ENCODE assay signal across 8 mouse cellular contexts in the genomic region with DNA sequence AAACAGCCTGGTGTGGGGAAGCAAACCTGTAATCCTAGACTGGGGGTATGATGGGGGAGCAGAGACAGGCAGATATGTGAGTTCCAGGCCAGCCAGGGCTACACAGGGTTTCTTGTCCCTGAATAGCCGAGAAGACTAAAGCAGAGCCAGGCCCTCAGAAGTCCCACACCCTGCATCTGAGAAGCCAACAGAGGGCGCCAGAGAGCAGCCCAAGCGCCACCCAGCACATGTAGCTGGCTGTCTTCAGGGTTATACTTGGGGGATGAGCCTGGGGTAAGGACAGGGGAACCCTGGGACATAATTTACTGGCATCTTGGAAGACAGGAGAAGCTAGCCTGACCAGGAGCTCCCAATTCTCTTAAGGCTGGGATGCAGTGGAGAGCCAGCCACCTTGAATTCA. TPM values are rescaled to one million over a fixed set of nuclear protein-coding genes. Genes with fewer than 3 reads are reported as not detected.
A peak's percentile ranks its signal among the peaks of the same experiment; 100 is the strongest.
DNase-seq lines count a peak whose midpoint lies in the region; ATAC-seq lines count a peak whose summit lies in the region.

No protein-coding gene starts in this region.

- no peak overlapping the region for H3K27ac ChIP-seq in hindbrain, embryonic 15.5 days (replicated peaks)
- H3K27ac ChIP-seq in limb, embryonic 10.5 days, result no peak overlapping the region
- no peak overlapping the region for H3K27ac ChIP-seq in midbrain, embryonic 14.5 days (replicated peaks; ENCODE audit: low read depth, low read length)

- no peaks in the 10 kb centered on the region for H3K9me3 ChIP-seq in hindbrain, embryonic 15.5 days
- no peaks in the 10 kb centered on the region for H3K9me3 ChIP-seq in limb, embryonic 10.5 days (replicated peaks)
- no peaks in the 10 kb centered on the region for H3K9me3 ChIP-seq in midbrain, embryonic 14.5 days (ENCODE audit: control insufficient read depth, low read length)

- no peak overlapping the region for H3K4me2 ChIP-seq in hindbrain, embryonic 15.5 days
- no peak overlapping the region for H3K4me2 ChIP-seq in midbrain, embryonic 14.5 days (ENCODE audit: low read length)

- no peak overlapping the region for H3K4me3 ChIP-seq in hindbrain, embryonic 15.5 days
- no peak overlapping the region for H3K4me3 ChIP-seq in limb, embryonic 10.5 days
- no peak overlapping the region for H3K4me3 ChIP-seq in midbrain, embryonic 14.5 days (replicated peaks; ENCODE audit: low read depth, low read length)

- H3K9ac ChIP-seq in hindbrain, embryonic 15.5 days, result no peak overlapping the region
- peak overlapping the region; percentile 7; the same call in 1 of the 2 replicates for H3K9ac ChIP-seq in midbrain, embryonic 14.5 days (replicated peaks; ENCODE audit: low read length)

- peaks cover 19% of the 10 kb centered on the region for H3K36me3 ChIP-seq in hindbrain, embryonic 15.5 days
- peaks cover 77% of the 10 kb centered on the region for H3K36me3 ChIP-seq in limb, embryonic 10.5 days
- peaks cover 42% of the 10 kb centered on the region for H3K36me3 ChIP-seq in midbrain, embryonic 14.5 days (ENCODE audit: control insufficient read depth, insufficient read depth, low read length)
- peaks cover 12% of the 10 kb centered on the region for H3K36me3 ChIP-seq in splenic B cell, adult 2 months (ENCODE audit: control insufficient read depth, insufficient read depth, low read length, poor library complexity, severe bottlenecking)

- peak; percentile 74 for ATAC-seq in frontal cortex, adult (ENCODE audit: low TSS enrichment)
- ATAC-seq in hindbrain, embryonic 15.5 days (ENCODE audit: low FRiP score, low read depth), result peak; percentile 55; the same call in 1 of the 2 replicates
- ATAC-seq in midbrain, embryonic 14.5 days (ENCODE audit: low FRiP score, low TSS enrichment), result 0 out of 2 replicates have a peak, but pooled peaks have one; percentile 63

- 4% methylated on average over 3 of the region's 3 CpGs for WGBS in hindbrain, embryonic 15.5 days
- WGBS in limb, embryonic 10.5 days, result 7% methylated on average over 3 of the region's 3 CpGs
- 5% methylated on average over 3 of the region's 3 CpGs for WGBS in midbrain, embryonic 14.5 days

- no peaks in the 10 kb centered on the region for H3K27me3 ChIP-seq in hindbrain, embryonic 15.5 days
- no peaks in the 10 kb centered on the region for H3K27me3 ChIP-seq in limb, embryonic 10.5 days (ENCODE audit: low read depth, poor library complexity, severe bottlenecking)
- H3K27me3 ChIP-seq in midbrain, embryonic 14.5 days (ENCODE audit: control insufficient read depth, insufficient read depth, low read length), result no peaks in the 10 kb centered on the region
- no peaks in the 10 kb centered on the region for H3K27me3 ChIP-seq in splenic B cell, adult 2 months (ENCODE audit: control insufficient read depth, insufficient read depth, low read length, poor library complexity, severe bottlenecking)

- peaks cover 32% of the 10 kb centered on the region for H3K4me1 ChIP-seq in hindbrain, embryonic 15.5 days (replicated peaks)
- peaks cover 69% of the 10 kb centered on the region for H3K4me1 ChIP-seq in limb, embryonic 10.5 days
- peaks cover 15% of the 10 kb centered on the region for H3K4me1 ChIP-seq in midbrain, embryonic 14.5 days (ENCODE audit: control insufficient read depth, insufficient read depth, low read length)

- peak; percentile 78 for DNase-seq in layer of hippocampus, adult 11-12 months (ENCODE audit: low spot score)
- DNase-seq in layer of hippocampus, adult 9-10 months (ENCODE audit: low spot score), result no peak
- peak; percentile 78 to 87 for DNase-seq in cerebellum, adult 18-20 months
- peak; percentile 89 for DNase-seq in limb, embryonic 10.5 days (ENCODE audit: low spot score)
- peak; percentile 87 for DNase-seq in midbrain, embryonic 14.5 days
- DNase-seq in splenic B cell, adult 2 months (ENCODE audit: low read depth, low spot score), result peak; percentile 92

RNA-seq across cellular contexts. Expression of a gene that starts 4.5 kb away (rescaled TPM):
- 105 and 108 TPM in 2 replicates for polyA plus RNA-seq in hindbrain, embryonic 15.5 days (2015; fragmentation: Nextera tagmentation; extraction: Ambion mirVana)
- 239 and 250 TPM in 2 replicates for polyA plus RNA-seq in limb, embryonic 10.5 days (2016; fragmentation: Nextera tagmentation; extraction: Ambion mirVana)
- 112 and 114 TPM in 2 replicates for polyA plus RNA-seq in midbrain, embryonic 14.5 days (2014; fragmentation: Nextera tagmentation; extraction: Ambion mirVana)

RNA-seq across cellular contexts. Expression of a gene that starts 9.1 kb away (rescaled TPM):
- polyA plus RNA-seq in hindbrain, embryonic 15.5 days (2015; fragmentation: Nextera tagmentation; extraction: Ambion mirVana), result 112 and 121 TPM in 2 replicates
- polyA plus RNA-seq in limb, embryonic 10.5 days (2016; fragmentation: Nextera tagmentation; extraction: Ambion mirVana), result 47.9 and 52.9 TPM in 2 replicates
- 117 and 122 TPM in 2 replicates for polyA plus RNA-seq in midbrain, embryonic 14.5 days (2014; fragmentation: Nextera tagmentation; extraction: Ambion mirVana)

RNA-seq across cellular contexts. Expression of a gene that starts 21.5 kb away (rescaled TPM):
- polyA plus RNA-seq in hindbrain, embryonic 15.5 days (2015; fragmentation: Nextera tagmentation; extraction: Ambion mirVana), result 41.1 and 42.6 TPM in 2 replicates
- 2.0 and 3.2 TPM in 2 replicates for polyA plus RNA-seq in limb, embryonic 10.5 days (2016; fragmentation: Nextera tagmentation; extraction: Ambion mirVana)
- polyA plus RNA-seq in midbrain, embryonic 14.5 days (2014; fragmentation: Nextera tagmentation; extraction: Ambion mirVana), result 27.6 and 32.6 TPM in 2 replicates

RNA-seq across cellular contexts. Expression of a gene that starts 58.0 kb away (rescaled TPM):
- 2.1 and 2.3 TPM in 2 replicates for polyA plus RNA-seq in hindbrain, embryonic 15.5 days (2015; fragmentation: Nextera tagmentation; extraction: Ambion mirVana)
- 0.34 and 0.35 TPM in 2 replicates for polyA plus RNA-seq in limb, embryonic 10.5 days (2016; fragmentation: Nextera tagmentation; extraction: Ambion mirVana)
- polyA plus RNA-seq in midbrain, embryonic 14.5 days (2014; fragmentation: Nextera tagmentation; extraction: Ambion mirVana), result 1.3 and 2.8 TPM in 2 replicates
